Mouse (Mus musculus): ENCODE data around the gene Tshb.

- TF ChIP-seq CTCF (IDR thresholded peaks at IDR 0.05) (no peak), EP300 (IDR thresholded peaks at IDR 0.05) (no peak)
Measured at GRCm38 (mm10) chr3:102732619-102733018, 49.9 kb downstream of the Tshb start.
